Mouse (Mus musculus) ES-Bruce4 (cell line): ENCODE measurements around the gene Dkk3.

Experiments used
- CTCF ChIP-seq: IDR thresholded peaks from one replicate; pipeline ENCODE4 v1.8.1; 2011; ENCODE audit warnings: low read depth, low read length
- EP300 ChIP-seq: IDR thresholded peaks from 2 replicates; pipeline ENCODE4 v1.6.1; 2011; ENCODE audit warnings: low read depth, low read length; ENCODE audit not compliant: insufficient read depth
- POLR2A ChIP-seq: IDR thresholded peaks from one replicate; pipeline ENCODE4 v1.8.1; 2011; ENCODE audit warnings: low read length; ENCODE audit not compliant: insufficient read depth

DNA sequence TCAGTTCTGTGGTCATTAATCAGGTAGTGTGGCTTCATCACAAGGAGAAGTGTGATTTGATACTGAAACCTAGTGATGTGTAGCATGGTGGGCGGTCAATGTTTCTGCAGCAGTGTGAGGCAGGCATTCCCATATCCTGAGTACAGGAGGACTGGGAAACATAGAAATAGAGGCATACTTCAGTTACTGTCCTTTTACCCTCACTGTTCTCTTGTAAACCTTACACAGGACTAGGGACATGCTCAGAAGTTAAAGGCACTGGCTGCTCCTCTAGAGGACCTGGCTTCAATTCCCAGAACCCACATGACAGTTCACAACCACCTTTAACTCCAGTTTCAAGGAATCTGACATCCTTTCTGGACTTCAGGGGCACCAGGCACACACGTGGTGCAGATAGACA is 72.7 kb downstream of the Dkk3 start:
- TF ChIP-seq CTCF: no peak
- no peak for TF ChIP-seq POLR2A
- no peak for TF ChIP-seq EP300
